Mouse (Mus musculus) spleen, postnatal 4 days (tissue): ENCODE measurements around the gene Pkd2l1.
"Not testable (repeated sequence)": the region's sequence is repeated elsewhere in the genome, so short reads cannot be mapped to it uniquely, and the experiment has no call there.

ENCODE experiments used
- DNase-seq, 2 experiments: peaks; one replicate each; pipeline ENCODE4 v3.0.0; 2022; ENCODE audit warnings: low spot score in 2 of 2

Gene Pkd2l1

DNA sequence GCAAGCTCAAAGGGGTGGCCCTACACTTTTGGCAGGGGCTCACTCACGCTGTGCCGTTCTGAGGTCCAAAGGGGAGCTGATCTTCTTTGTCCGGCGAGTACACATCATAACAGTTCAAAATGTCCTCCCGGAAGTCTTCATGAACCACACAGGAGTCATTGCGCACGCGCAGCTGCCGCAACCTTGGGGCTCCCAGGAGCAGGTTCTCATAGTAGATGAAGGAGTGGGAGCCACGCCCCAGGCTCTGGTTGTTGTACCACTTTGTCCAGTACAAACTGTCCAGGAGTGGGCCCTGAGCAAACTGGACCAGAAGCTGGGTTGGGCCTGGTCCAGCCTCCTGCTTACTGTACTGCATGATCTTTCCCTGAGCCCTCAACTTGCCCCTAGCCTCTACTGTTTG is 35.2 kb downstream of the Pkd2l1 start:
- no peak for DNase-seq

DNA sequence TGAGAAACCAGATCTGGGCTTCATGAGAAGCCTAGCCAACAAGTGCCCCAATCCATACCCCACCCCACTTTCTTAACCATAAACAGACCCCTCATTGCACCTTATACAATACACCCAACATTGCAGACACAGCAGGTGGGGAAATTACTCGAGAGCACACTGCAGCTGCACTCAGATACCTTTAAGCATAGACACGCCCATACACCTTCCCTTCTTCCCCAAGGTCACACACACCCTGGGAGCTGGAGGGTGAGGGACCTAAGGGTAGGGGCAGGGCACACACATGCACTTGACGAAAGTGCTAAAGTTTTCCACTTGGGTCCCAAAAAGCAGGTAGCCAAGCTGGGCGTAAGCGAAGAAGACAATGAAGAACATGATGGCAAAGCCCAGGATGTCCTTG is 38.5 kb downstream of the Pkd2l1 start:
- no peak for DNase-seq

DNA sequence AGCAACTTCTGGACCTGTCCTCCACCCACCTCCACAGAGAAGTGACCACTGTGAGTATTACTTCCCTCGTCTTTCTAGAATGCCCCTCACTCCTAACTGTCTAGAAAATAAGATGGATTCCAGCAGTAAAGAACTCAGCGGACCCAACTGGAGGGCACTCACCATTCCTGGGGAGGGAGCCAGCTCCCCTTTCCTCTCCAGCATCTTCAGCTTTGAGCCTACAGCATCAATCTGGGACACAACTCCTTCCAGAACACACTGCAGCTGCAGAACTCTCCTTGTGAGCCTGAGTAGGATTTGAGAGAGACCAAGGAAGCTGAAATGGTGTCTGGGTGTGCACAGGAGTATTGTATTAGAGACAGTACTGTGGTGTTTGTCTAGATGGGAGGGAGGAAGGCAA is 43.3 kb downstream of the Pkd2l1 start:
- no peak for DNase-seq

DNA sequence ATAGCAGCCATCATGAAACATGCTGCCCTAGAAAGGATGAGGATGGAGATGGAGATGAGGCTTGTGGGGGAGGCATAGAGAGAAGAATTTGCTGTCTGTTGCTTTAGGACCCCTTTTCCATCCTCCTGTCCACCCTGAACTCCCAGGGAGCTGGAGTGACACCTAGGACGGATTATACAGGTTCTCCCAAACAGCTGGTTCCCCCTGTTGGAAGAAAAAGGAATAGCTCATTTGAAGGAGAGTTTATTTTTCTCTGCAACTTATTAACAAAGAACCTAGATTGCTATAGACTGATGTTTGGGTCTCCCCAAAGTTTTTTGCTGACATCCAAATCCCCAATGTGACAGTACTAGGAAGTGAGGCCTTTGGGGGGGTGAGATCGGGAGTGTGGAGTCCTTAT is 43.9 kb downstream of the Pkd2l1 start:
- no peak for DNase-seq

DNA sequence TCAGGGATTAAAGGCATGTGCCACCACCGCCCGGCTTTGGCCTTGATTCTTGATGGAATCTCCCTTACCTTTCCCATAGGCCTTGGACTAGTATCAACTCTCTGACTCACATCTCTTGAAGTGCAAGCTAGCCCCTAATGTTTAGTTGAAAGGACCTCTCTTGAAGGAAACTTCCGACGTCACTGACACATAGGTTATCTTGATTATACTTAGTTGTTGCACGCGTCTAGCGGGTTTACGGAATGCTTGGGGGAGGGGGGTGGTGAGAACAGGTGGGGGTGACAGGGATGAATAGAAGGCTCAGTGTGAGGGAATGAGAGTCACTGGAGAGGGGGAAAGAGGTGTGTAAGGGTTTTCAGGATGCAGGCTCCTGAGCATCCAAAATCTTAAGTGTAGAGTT is 45.3 kb downstream of the Pkd2l1 start:
- no peak for DNase-seq

- DNase-seq: no peak
Observed at GRCm38 (mm10) chr19:44146568-44146879, 45.7 kb downstream of the Pkd2l1 start.

GRCm38 (mm10) chr19:44145702-44146567 is 46.3 kb downstream of the Pkd2l1 start, which contains the start of gene Bloc1s2:
Gene Bloc1s2, minus strand, starts transcription at chr19:44146446.
- peak; percentile 91 to 96 for DNase-seq

GRCm38 (mm10) chr19:44144366-44144765 is 47.9 kb downstream of the Pkd2l1 start:
- peak in 1 of 2 experiments; percentile 38 for DNase-seq

GRCm38 (mm10) chr19:44135960-44136485 is 56.2 kb downstream of the Pkd2l1 start:
- DNase-seq: no peak

GRCm38 (mm10) chr19:44135072-44135959 is 56.9 kb downstream of the Pkd2l1 start, which contains the start of gene Cwf19l1:
Gene Cwf19l1, minus strand, starts transcription at chr19:44135876.
- peak; percentile 83 to 92 for DNase-seq

- DNase-seq: no peak
Observed at GRCm38 (mm10) chr19:44132917-44133316, 59.3 kb downstream of the Pkd2l1 start.

- DNase-seq: no peak
Observed at GRCm38 (mm10) chr19:44128560-44128959, 63.7 kb downstream of the Pkd2l1 start.

DNA sequence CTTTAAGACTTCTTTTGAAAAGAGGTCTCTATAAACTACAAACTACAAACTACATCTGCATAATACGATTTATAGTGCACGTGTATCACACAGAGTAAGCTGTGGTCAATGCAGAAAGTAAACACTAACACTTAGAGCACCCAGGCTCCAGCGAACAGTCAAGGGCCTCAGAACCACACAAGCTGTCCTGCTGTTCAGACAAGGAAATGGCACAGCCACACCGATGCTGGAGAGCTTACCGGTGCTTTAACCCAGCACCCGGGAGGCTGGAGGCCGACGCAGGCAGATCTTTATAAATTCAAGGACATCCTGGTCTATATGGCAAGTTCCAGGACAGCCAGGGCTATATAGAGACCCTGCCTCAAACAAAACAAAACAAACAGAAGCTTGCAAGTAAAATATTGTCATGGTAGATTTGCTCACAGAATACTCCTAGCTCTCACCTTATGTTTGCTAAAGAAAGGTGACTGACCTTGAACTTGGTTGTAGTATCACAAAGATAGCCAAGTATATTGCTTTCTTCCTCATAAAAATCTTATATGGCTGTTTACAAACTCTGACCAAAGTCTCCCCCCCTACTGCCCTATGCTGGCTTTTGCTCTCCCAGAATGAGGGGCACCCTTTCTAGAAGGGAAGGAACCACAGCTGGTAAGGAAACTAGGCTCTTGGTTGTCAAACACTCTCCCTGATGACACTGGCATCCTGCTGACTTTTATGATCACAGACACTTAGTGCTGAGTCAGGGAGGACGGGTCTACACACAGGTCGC is 64.3 kb downstream of the Pkd2l1 start:
- no peak for DNase-seq

DNA sequence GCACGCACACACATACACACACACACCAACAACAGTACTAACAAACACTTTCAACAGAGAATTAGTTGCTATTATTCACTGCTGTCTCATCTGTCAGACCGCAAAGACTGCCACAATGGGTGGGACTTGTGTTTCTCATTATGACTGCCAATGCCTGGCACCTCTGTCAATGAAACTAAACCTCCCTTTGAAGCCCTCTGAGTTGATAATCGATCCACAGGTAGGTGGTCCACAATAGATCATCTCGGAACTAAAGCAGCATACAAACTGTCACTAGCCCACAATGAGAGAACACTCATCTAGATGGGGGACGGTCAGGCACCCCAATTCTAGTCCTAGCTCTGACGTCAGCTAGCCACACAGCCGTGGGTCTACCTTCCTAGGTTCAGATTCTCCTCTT is 71.1 kb downstream of the Pkd2l1 start:
- no peak for DNase-seq

- DNase-seq: not testable (repeated sequence)
Observed at GRCm38 (mm10) chr19:44120686-44121085, 71.6 kb downstream of the Pkd2l1 start.

GRCm38 (mm10) chr19:44117793-44118192 is 74.4 kb downstream of the Pkd2l1 start:
- no peak for DNase-seq

DNA sequence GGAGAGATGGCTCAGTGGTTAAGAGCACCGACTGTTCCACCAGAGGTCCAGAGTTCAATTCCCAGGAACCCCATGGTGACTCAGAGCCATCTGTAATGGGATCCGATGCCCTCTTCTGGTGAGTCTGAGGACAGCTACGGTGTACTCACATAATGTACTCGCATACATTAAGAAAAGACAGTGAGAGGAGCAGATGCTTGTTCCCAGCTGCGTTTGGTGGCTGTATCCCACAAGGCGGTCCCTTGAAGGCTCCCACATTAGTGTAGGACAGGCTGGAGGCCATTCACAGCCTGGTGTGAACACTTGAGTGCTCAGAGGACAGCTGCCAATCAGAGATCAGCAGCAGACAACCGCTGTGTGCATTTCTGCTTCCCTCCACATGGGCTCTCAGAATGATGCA is 80.5 kb downstream of the Pkd2l1 start:
- no peak for DNase-seq

GRCm38 (mm10) chr19:44110356-44110755 is 81.9 kb downstream of the Pkd2l1 start:
- DNase-seq: no peak

GRCm38 (mm10) chr19:44108996-44109395 is 83.2 kb downstream of the Pkd2l1 start:
- no peak for DNase-seq

- DNase-seq: no peak
Observed at GRCm38 (mm10) chr19:44107661-44108521, 84.4 kb downstream of the Pkd2l1 start.
